Mouse (Mus musculus) embryonic facial prominence, embryonic 14.5 days (tissue): ENCODE data around the gene Cdh24. TPM values are rescaled to one million over a fixed set of nuclear protein-coding genes. Genes with fewer than 3 reads are reported as not detected.

Experiments
- ATAC-seq: fragments of 200-750 bp; cut with Nextera tagmentation; 2 replicates; pipeline ENCODE4 v1.8.0; 2017; ENCODE audit warnings: low read depth, moderate number of reproducible peaks, moderate TSS enrichment
- DNase-seq: peaks from one replicate; pipeline ENCODE4 v3.0.0-alpha.2; 2015; ENCODE audit warnings: low spot score
- H3K27ac ChIP-seq: fragments of 300-500 bp; sonication (generic); replicated peaks from 2 replicates; pipeline ENCODE4 v1.5.1; 2014; ENCODE audit warnings: low read depth, mild to moderate bottlenecking, low read length, moderate library complexity
- H3K27me3 ChIP-seq: fragments of 300-500 bp; sonication (generic); replicated peaks from 2 replicates; pipeline ENCODE4 v1.6.1; 2014; ENCODE audit warnings: low read length; ENCODE audit not compliant: control insufficient read depth, insufficient read depth
- H3K36me3 ChIP-seq: fragments of 300-500 bp; sonication (generic); 2 replicates; pipeline ENCODE4 v1.6.1; 2014; ENCODE audit warnings: low read length, mixed read lengths; ENCODE audit not compliant: control insufficient read depth, insufficient read depth
- H3K4me1 ChIP-seq: fragments of 300-500 bp; sonication (generic); 2 replicates; pipeline ENCODE4 v1.6.1; 2014; ENCODE audit warnings: antibody characterized with exemption, low read length; ENCODE audit not compliant: control insufficient read depth, insufficient read depth
- H3K4me2 ChIP-seq: fragments of 300-500 bp; sonication (generic); 2 replicates; pipeline ENCODE4 v1.6.1; 2014; ENCODE audit warnings: low read depth, mild to moderate bottlenecking, low read length, moderate library complexity, mixed read lengths
- H3K4me3 ChIP-seq: fragments of 300-500 bp; sonication (generic); 2 replicates; pipeline ENCODE4 v1.5.1; 2014; ENCODE audit warnings: low read depth, mild to moderate bottlenecking, low read length
- H3K9ac ChIP-seq: fragments of 300-500 bp; sonication (generic); 2 replicates; pipeline ENCODE4 v1.6.1; 2014; ENCODE audit warnings: low read depth, mild to moderate bottlenecking, low read length, moderate library complexity, mixed read lengths
- H3K9me3 ChIP-seq: fragments of 300-500 bp; sonication (generic); 2 replicates; pipeline ENCODE4 v1.6.1; 2016; ENCODE audit warnings: low read length; ENCODE audit not compliant: control insufficient read depth
- WGBS: fragments of 180-500 bp; shearing (Covaris S2); extraction: QIAGEN DNeasy Blood & Tissue Kit; methylation state at CpG from one replicate; pipeline ENCODE4 v1.1.7; 2014; 5-methylcytosine and 5-hydroxymethylcytosine counted together
- polyA plus RNA-seq: library from polyadenylated mRNA; unstranded; fragments of >200 nt; fragmentation: Nextera tagmentation; extraction: Ambion mirVana; gene quantifications from 2 replicates; pipeline ENCODE4 v1.2.1, GENCODE M21; 2014

Gene Cdh24
- polyA plus RNA-seq, 1 experiment from 2014 or later: 3.9 TPM

DNA sequence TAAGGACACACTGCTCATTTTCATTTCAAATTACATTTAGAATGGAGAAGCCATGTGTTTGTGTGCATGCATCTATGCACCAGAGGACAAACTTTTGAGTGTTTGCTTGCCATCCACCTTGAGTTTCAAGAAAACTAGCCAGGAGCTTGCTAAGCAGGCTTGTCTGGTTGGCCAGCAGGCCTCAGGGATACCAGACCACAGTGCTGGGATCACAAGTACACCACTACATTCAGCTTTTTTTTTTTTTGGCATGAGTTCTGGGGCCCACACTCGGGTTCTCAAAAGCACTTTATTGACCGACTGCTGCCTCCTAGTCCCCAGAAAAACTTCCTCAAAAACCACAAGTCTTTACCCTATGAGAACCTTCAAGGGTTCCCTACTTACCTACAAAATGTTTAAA is 33.2 kb upstream of the Cdh24 start:
- Histone ChIP-seq H3K36me3 (peaks cover 91% of the 10 kb centered on the region), H3K9me3 (no peaks in the 10 kb centered on the region), H3K4me3 (no peak overlapping the region), H3K27ac (no peak overlapping the region), H3K27me3 (no peaks in the 10 kb centered on the region), H3K4me1 (no peaks in the 10 kb centered on the region), H3K9ac (no peak overlapping the region), H3K4me2 (no peak overlapping the region)
- DNase-seq (peak; percentile 19), ATAC-seq (no peak)
- WGBS: 76% methylated on average over 2 of the region's 2 CpGs

DNA sequence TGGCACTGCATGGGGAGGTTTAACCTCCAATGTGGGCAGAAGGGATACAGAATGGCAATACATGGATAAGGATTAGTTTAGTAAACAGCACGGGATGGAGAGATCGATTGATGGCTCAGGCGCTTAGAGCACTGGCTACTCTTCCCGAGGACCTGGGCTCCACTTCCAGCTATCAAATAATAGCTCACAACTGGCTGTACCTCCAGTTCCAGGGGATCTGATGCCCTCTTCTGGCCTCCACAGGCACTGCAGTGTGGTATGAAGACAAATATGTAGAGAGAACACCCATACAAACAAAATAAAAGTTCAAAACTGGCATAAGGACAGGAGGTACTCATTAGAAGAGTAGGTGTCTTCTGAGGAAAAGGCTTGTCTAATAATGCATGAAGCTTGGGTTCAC is 28.2 kb upstream of the Cdh24 start:
- no peak overlapping the region for H3K4me3 ChIP-seq
- H3K4me1 ChIP-seq: no peaks in the 10 kb centered on the region
- 81% methylated on average over 4 of the region's 4 CpGs for WGBS
- no peak overlapping the region for H3K9ac ChIP-seq
- no peak overlapping the region for H3K27ac ChIP-seq
- no peaks in the 10 kb centered on the region for H3K9me3 ChIP-seq
- H3K27me3 ChIP-seq: no peaks in the 10 kb centered on the region
- peaks cover 93% of the 10 kb centered on the region for H3K36me3 ChIP-seq
- no peak for ATAC-seq
- peak; percentile 24 for DNase-seq
- H3K4me2 ChIP-seq: no peak overlapping the region

DNA sequence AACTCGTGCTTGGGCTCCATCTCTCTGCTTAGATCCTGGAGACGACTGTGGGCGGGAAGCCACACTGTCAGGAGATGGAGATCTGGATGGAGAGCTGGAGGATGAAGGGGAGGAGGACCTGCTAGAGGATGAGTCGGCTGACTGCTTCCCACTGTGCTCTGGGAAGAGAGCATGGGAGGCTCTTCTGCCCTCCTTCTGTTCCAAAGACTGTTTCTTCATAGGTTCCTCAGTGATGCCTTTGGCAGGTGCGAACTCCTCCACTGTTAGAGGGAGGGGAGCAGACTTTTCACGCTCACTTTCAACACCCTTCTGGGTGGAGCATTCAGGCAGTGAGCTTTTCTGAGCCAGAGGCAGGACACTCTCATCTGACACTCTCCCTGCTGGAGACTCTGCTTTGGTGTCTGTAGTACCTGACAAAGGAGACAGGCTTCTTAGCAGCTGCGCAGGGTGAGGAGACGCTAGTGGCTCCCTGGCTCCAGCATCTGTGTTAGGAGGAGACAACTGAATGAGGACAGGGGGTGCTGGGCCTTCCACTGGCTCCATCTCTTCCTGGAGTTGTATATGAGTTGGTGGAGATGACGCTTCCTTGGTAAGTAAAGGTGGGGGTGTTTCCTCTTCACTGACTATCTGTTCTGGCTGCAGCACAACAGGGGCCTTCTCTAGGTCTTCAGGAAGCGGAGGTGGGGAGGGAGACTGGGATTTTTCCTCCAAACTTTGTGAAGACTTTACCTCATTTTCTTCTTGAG is 23.5 kb upstream of the Cdh24 start:
- ATAC-seq (no peak), DNase-seq (no peak)
- Histone ChIP-seq H3K4me1 (no peaks in the 10 kb centered on the region), H3K9ac (no peak overlapping the region), H3K36me3 (peaks cover 97% of the 10 kb centered on the region), H3K27me3 (no peaks in the 10 kb centered on the region), H3K4me3 (no peak overlapping the region), H3K27ac (no peak overlapping the region), H3K4me2 (no peak overlapping the region), H3K9me3 (no peaks in the 10 kb centered on the region)
- 89% methylated on average over 10 of the region's 10 CpGs for WGBS

DNA sequence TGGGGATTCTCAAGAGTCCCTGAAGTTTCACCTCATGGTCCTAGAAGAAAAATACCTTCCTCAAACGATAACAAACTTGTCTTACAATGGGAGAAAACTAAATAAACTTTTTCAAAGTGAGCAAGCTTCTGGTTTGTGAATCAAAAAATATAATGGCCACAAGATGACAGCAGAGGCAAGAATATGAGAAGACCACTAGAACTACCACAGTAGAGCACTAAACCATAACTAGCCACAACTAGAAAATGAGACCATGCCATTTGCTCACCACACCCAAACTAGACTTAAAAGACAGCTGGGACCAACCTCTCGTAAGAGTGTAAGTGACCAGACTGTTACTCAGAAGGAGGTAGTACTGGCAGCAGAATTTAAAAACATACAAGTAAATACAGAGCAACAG is 18.8 kb upstream of the Cdh24 start:
- Histone ChIP-seq H3K9me3 (no peaks in the 10 kb centered on the region), H3K4me2 (no peak overlapping the region), H3K27ac (no peak overlapping the region), H3K9ac (no peak overlapping the region), H3K27me3 (no peaks in the 10 kb centered on the region), H3K4me1 (no peaks in the 10 kb centered on the region), H3K36me3 (peaks cover 98% of the 10 kb centered on the region), H3K4me3 (no peak overlapping the region)
- WGBS: 92% methylated on average over 2 of the region's 2 CpGs
- DNase-seq (no peak), ATAC-seq (no peak)

DNA sequence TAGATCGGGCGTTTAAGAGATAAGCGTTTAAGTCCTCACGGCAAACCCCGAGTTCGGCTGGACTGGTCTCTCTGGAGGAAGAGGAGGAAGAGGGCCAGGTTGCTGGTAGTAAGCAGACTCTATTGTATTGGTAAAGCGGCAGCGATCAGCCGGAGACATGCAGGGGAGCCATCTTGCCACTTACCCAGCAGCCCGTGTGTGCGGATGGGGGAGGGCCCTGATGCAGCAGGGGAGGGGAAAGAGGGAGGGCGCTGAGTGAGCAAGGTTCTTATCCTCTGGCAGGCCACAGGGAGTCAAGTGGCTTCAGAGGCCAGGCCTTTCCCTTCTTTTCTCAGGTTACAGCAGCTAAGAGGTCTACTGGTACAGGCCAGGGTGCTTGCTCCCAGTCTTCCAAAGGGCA is 12.3 kb upstream of the Cdh24 start:
- Histone ChIP-seq H3K9ac (peak overlapping the region; percentile 81), H3K4me3 (peak overlapping the region; percentile 64), H3K36me3 (peaks cover 76% of the 10 kb centered on the region), H3K27ac (peak overlapping the region; percentile 81), H3K4me1 (peaks cover 10% of the 10 kb centered on the region; the same call in 1 of the 2 replicates), H3K9me3 (no peaks in the 10 kb centered on the region), H3K27me3 (no peaks in the 10 kb centered on the region), H3K4me2 (peak overlapping the region; percentile 73)
- DNase-seq (peak; percentile 96), ATAC-seq (peak; percentile 91)
- WGBS: under 1% methylated on average over 12 of the region's 12 CpGs

DNA sequence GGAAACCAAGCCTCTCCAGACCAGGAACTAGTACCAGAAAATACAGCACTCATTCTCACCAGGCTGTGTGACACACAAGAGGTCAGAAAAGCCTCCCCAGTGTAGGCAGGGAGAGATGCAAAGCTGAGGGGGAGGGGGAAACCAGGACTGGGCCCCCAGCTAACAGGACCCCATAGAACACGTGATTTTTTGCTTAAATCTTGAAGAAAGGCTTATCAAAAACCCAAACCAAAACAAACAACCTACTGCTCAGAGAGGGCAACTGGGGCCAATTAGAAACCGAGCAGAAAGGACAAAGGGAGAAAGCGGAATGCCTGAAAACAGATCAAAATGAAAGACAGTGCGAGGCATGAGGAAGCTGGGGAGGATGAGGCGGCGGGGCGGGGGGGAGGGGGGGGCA is 11.6 kb upstream of the Cdh24 start:
- Histone ChIP-seq H3K4me2 (peak overlapping the region; percentile 73), H3K27ac (peak overlapping the region; percentile 81), H3K9ac (peak overlapping the region; percentile 81), H3K36me3 (peaks cover 76% of the 10 kb centered on the region), H3K4me3 (peak overlapping the region; percentile 64), H3K4me1 (peaks cover 10% of the 10 kb centered on the region; the same call in 1 of the 2 replicates), H3K9me3 (no peaks in the 10 kb centered on the region), H3K27me3 (no peaks in the 10 kb centered on the region)
- no peak for DNase-seq
- no peak for ATAC-seq
- 0% methylated on average over 7 of the region's 7 CpGs for WGBS

DNA sequence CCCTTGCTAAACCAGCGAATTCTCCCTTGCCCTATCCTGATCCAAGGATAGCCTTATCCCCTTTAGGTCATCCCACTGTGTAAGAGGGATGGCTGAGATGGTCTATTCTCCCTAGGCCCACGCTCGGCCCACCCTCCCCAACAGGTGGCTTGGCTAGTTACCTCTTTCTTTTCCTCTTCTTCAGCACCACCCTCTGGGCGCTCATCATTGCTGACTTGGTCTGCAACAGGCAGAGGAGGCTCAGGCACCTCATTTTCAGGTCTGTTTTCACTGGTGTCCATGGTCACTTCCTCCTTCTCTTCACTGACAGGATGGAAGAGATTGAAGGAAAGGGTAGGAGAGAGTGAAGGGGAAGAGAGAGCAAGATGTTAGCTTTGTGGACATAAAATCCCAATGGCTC is 10.4 kb upstream of the Cdh24 start:
- Histone ChIP-seq H3K9ac (0 out of 2 replicates have a peak overlapping the region, but pooled peaks have one; percentile 81), H3K4me3 (no peak overlapping the region), H3K4me1 (peaks cover 10% of the 10 kb centered on the region; the same call in 1 of the 2 replicates), H3K9me3 (no peaks in the 10 kb centered on the region), H3K4me2 (no peak overlapping the region), H3K27ac (no peak overlapping the region), H3K27me3 (no peaks in the 10 kb centered on the region), H3K36me3 (peaks cover 76% of the 10 kb centered on the region)
- DNase-seq (no peak), ATAC-seq (no peak)
- 68% methylated on average over 4 of the region's 4 CpGs for WGBS

DNA sequence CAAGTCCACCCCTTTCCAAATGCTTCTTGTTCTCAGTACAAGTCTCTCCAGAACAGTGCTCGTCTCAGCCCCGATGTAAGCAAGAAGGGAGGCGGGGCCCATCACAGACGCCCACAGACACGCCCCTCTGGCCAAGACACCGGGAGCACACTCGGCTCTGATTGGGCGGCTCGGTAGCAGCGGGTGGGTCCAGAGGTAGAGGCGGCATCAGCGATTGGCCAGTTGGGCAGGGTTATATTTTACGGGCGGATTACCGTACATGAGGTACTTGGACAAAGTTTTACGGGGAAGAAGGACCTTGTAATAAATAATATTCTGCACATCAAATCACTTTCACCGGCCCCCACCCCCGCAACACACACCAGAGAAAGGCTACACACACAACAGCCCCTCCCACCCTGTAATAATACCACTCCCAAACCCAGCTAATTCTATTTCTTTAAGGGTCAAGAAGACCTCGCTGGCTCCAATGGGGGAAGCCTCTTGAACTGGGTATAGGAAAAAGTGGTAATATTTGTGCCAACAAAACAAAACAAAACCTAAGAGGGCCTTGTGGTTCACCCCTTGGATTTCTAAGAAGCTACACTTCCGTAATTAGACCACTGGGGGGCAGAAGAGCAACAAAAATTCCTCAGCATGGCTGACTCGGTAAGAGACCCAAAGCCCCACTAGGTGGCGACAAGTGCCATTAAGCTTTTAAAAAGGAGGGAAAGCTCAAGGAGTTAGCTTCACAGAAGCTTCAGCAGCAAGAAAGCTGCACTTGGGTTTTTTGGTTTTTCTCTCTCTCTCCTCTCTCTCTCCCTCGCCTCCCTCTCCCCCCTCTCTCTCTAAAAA is 9.7 kb upstream of the Cdh24 start:
- H3K36me3 ChIP-seq: peaks cover 76% of the 10 kb centered on the region
- no peaks in the 10 kb centered on the region for H3K27me3 ChIP-seq
- no peaks in the 10 kb centered on the region for H3K9me3 ChIP-seq
- peaks cover 10% of the 10 kb centered on the region; the same call in 1 of the 2 replicates for H3K4me1 ChIP-seq
- no peak overlapping the region for H3K4me3 ChIP-seq
- H3K9ac ChIP-seq: no peak overlapping the region
- no peak overlapping the region for H3K27ac ChIP-seq
- 64% methylated on average over 23 of the region's 23 CpGs for WGBS
- DNase-seq: peak; percentile 96
- H3K4me2 ChIP-seq: no peak overlapping the region
- ATAC-seq: peak; percentile 64
